Mouse (Mus musculus) brain, embryonic 14.5 days (tissue): ENCODE data around the gene Cox5a.

Experiments
- CTCF ChIP-seq: fragments of 200-500 bp; IDR thresholded peaks from 2 replicates; pipeline ENCODE4 v1.5.1; 2012; ENCODE audit warnings: inconsistent platforms, mild to moderate bottlenecking, moderate library complexity, borderline replicate concordance; ENCODE audit not compliant: insufficient read depth, insufficient read length; ENCODE audit errors: extremely low read depth
- POLR2A ChIP-seq: fragments of 200-500 bp; IDR thresholded peaks from 2 replicates; pipeline ENCODE4 v1.6.1; 2012; ENCODE audit warnings: mild to moderate bottlenecking, inconsistent platforms, borderline replicate concordance; ENCODE audit not compliant: poor library complexity, insufficient read depth, insufficient read length, severe bottlenecking; ENCODE audit errors: extremely low read depth

DNA sequence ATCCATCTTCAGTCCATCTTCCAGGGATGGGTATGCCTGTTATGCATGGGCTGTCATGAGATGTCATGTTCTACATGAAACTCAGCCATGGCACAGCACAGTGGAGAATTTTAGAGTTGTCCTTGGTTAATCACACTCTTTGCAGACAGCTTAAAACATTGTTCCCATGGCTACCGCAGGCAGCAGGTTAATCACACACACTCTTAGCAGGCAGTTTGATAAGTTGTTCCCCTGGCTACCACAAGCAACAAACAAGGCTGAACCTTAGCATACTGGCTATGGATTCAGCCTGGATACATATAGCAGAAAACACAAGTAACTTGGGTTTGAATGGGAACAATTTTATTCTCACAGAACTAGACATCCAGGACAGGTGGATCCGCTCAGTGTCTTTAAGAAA lies 27.5 kb upstream of the Cox5a start:
- TF ChIP-seq POLR2A = no peak
- no peak for TF ChIP-seq CTCF
